Mouse (Mus musculus) retina, postnatal 1 day (tissue): ENCODE results near the gene Vmn2r66.

Experiments
- DNase-seq: peaks from one replicate; pipeline ENCODE4 v3.0.0-alpha.2; 2012

Gene Vmn2r66

DNA sequence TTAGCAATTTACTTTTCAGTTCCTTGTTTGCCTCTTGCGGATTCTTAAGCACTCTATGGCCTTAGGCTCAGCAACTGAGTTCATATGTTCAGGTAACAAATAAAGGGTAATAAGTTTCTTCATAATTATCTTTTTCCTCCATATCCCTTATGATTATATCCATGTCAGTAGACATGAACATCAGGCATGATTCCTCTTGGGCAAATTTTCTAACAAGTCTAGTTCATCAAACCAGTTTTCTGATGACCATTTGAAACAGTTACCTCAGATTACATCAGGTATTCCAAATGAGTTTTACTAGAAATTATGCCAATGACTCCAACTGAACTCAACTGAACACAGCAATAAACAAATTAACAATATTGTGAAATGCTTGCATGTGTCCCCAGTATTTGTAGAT is at the start of gene Vmn2r66:
Gene Vmn2r66 (minus strand): TSS at position 101 of the 400 bp plus-strand sequence.
- no peak for DNase-seq

DNA sequence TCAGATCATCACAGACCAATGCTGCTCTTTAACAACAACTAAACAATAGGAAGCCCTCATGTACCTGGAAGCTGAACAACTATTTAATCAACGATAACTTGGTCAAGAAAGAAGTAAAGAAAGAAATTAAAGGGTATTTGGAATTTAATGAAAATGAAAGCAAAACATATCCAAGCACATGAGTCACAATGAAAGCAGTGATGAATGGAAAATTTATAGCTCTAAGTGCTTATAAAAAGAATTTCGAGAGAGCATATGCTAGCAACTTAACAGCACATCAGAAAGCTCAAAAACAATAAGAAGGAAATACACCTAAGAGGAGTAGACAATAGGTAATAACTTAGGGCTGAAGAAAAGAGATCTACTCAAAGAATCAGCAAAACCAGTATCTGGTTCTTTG is 15.4 kb downstream of the Vmn2r66 start:
- DNase-seq = no peak

- no peak for DNase-seq
Observed at GRCm38 (mm10) chr7:84964015-84964414, 48.1 kb downstream of the Vmn2r66 start, which contains the start of gene Vmn2r65. Gene Vmn2r65 (minus strand): TSS chr7:84964115.
